In the genomic region with DNA sequence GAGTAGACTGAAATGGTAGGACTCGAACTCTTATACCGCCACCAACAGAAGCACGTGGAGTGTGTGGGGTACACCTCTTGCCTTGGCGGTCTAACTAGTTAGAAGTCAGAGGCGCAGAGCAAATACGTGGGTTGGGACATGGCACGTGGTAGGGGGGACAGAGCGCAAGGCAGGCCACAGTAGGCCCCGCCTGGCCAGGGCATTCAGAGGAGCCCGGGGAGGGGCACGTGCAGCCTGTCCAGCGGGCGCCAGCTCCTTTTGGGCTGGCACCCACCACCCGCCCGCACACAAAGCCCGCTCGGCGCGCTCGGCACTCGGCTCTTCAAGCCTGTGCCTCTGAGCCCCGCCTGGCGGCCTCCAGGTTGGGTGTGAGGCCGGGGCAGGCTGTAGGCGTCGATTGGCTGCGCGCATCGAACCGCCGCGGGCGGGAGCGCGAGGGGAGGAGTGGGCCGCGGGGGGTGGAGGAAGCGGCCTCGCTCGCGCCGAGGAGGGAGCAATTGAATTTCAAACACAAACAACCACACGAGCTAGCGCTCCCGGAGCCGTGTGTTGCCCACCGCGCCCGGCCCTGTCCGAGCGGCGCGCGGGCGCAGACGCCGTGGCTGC, we compare ENCODE assay signal across 8 mouse cellular contexts. TPM values are rescaled to one million over a fixed set of nuclear protein-coding genes. Genes with fewer than 3 reads are reported as not detected.
DNase-seq lines count a peak whose midpoint lies in the region; ATAC-seq and TF ChIP-seq lines count a peak whose summit lies in the region.

A gene (plus strand): TSS at position 442 of the 606 bp plus-strand sequence.

- no peaks in the 10 kb centered on the region for H3K27me3 ChIP-seq in hindbrain, postnatal 0 days (ENCODE audit: insufficient read depth, low read length)

- peaks cover 32% of the 10 kb centered on the region for H3K4me1 ChIP-seq in hindbrain, postnatal 0 days (ENCODE audit: insufficient read depth, low read length)

- peak within 1 kb of the TSS; percentile 99 for H3K4me3 ChIP-seq in gastrocnemius, adult 2 months
- peak within 1 kb of the TSS; percentile 95 for H3K4me3 ChIP-seq in hindbrain, postnatal 0 days (ENCODE audit: low read length)
- peak within 1 kb of the TSS; percentile 84 for H3K4me3 ChIP-seq in left cerebral cortex, adult 2 months

- 0 out of 2 replicates have a peak, but pooled peaks have one; percentile 8 for TF ChIP-seq CTCF in gastrocnemius, adult 2 months (IDR thresholded peaks at IDR 0.05)
- peak; percentile 46 for TF ChIP-seq CTCF in hindbrain, postnatal 0 days (IDR thresholded peaks at IDR 0.05; ENCODE audit: low read depth)
- TF ChIP-seq CTCF in left cerebral cortex, adult 2 months (IDR thresholded peaks at IDR 0.05): peak; percentile 29

- peak; percentile 97 for ATAC-seq in hindbrain, postnatal 0 days
- ATAC-seq in megakaryocyte, adult 5-6 weeks (ENCODE audit: poor library complexity, severe bottlenecking): peak; percentile 88

- no peaks in the 10 kb centered on the region for H3K36me3 ChIP-seq in hindbrain, postnatal 0 days (ENCODE audit: insufficient read depth, low read length)

- H3K4me2 ChIP-seq in hindbrain, postnatal 0 days (ENCODE audit: low read depth, low read length): peak within 1 kb of the TSS; percentile 95

- peak within 1 kb of the TSS; percentile 100 for H3K27ac ChIP-seq in gastrocnemius, adult 2 months
- H3K27ac ChIP-seq in hindbrain, postnatal 0 days: peak within 1 kb of the TSS; percentile 92
- H3K27ac ChIP-seq in left cerebral cortex, adult 2 months: peak within 1 kb of the TSS; percentile 99

- WGBS in hindbrain, postnatal 0 days: 4% methylated on average over 46 of the region's 57 CpGs

- H3K9ac ChIP-seq in hindbrain, postnatal 0 days (replicated peaks; ENCODE audit: low read length): peak within 1 kb of the TSS; percentile 92

- H3K9me3 ChIP-seq in hindbrain, postnatal 0 days (ENCODE audit: low read length): no peaks in the 10 kb centered on the region

- peak; percentile 93 for DNase-seq in WW6 (ENCODE audit: low read depth, low spot score)
- DNase-seq in cerebellum, postnatal 4 days (ENCODE audit: low spot score in 2 of 2): peak; percentile 84 to 93
- peak; percentile 98 for DNase-seq in gastrocnemius, adult 2 months
- peak; percentile 98 for DNase-seq in hindbrain, postnatal 0 days (ENCODE audit: low spot score)
- DNase-seq in left cerebral cortex, adult 2 months (ENCODE audit: extremely low spot score in 1 of 2, low spot score in 2 of 2): peak; percentile 93 to 95
- DNase-seq in right cerebral cortex, adult 2 months (ENCODE audit: low spot score in 2 of 2): peak; percentile 90 to 92
- DNase-seq in urinary bladder, postnatal 14 days (ENCODE audit: low spot score): peak; percentile 94

- intact Hi-C loops in gastrocnemius, adult 2 months (cut with DNase I): loop anchor here (1.0 kb wide), 1 partner anchor 24 kb away; a partner anchor contains a TSS
- intact Hi-C loops in left cerebral cortex, adult 2 months (cut with DNase I): loop anchor here (1.0 kb wide), 2 partner anchors 13 to 21 kb away; a partner anchor contains a TSS

RNA-seq across cellular contexts. Expression of the gene that starts here (rescaled TPM):
- total RNA-seq in gastrocnemius, adult 2 months (2021): 100 to 1,000 TPM; 212 to 228 TPM
- 82.1 and 82.7 TPM in 2 replicates for total RNA-seq in hindbrain, postnatal 0 days (2014; rRNA removed)
- polyA plus RNA-seq in hindbrain, postnatal 0 days (2015; fragmentation: Nextera tagmentation; extraction: Ambion mirVana): 145 and 148 TPM in 2 replicates
- total RNA-seq in left cerebral cortex, adult 2 months (2021): 100 to 1,000 TPM; 148 to 151 TPM
- total RNA-seq in megakaryocyte, adult 5-6 weeks (2015): 131 and 154 TPM in 2 replicates
- total RNA-seq in megakaryocyte, adult 5-6 weeks (2017): 217 and 229 TPM in 2 replicates

Comparison
In these comparisons a context has a peak if more than half of its experiments do, and no peak if none do; other contexts are left out.
1. Peak in every context shown above with its lines: DNase-seq, ATAC-seq, H3K4me3 ChIP-seq and H3K27ac ChIP-seq.